Mouse (Mus musculus): ENCODE results near the gene Hoxd8.

- TF ChIP-seq CTCF (IDR thresholded peaks at IDR 0.05; ENCODE audit: borderline replicate concordance, control insufficient read depth, extremely low read depth, insufficient read depth, low read length, poor library complexity) (no peak), POLR2A (IDR thresholded peaks at IDR 0.05; ENCODE audit: control insufficient read depth, extremely low read depth, insufficient read depth, low read length, poor library complexity) (no peak)
These were observed 28.6 kb upstream of the Hoxd8 start for GRCm38 (mm10) chr2:74675666-74676282.
